Mouse (Mus musculus): ENCODE measurements around the gene Zzz3. TPM values are rescaled to one million over a fixed set of nuclear protein-coding genes. Genes with fewer than 3 reads are reported as not detected.

Gene Zzz3
- polyA plus RNA-seq, 1 experiment from 2014 or later = 68.6 TPM

- 0 out of 2 replicates have a peak, but pooled peaks cover 2% of the 10 kb centered on the region for H3K36me3 ChIP-seq (ENCODE audit: insufficient read depth)
- no peaks in the 10 kb centered on the region for H3K27me3 ChIP-seq (ENCODE audit: insufficient read depth, low read length)
- TF ChIP-seq CTCF (IDR thresholded peaks at IDR 0.05; ENCODE audit: low read depth) = no peak
- DNase-seq (peak; percentile 52), ATAC-seq (ENCODE audit: insufficient read depth) (peak; percentile 41; the same call in 1 of the 2 replicates)
- no peak overlapping the region for H3K27ac ChIP-seq (ENCODE audit: low read depth)
- no peak overlapping the region for H3K4me3 ChIP-seq (ENCODE audit: low read depth, low read length)
- H3K9me3 ChIP-seq (ENCODE audit: low read depth, low read length) = no peaks in the 10 kb centered on the region
- 0 out of 2 replicates have a peak, but pooled peaks cover 4% of the 10 kb centered on the region for H3K4me1 ChIP-seq (ENCODE audit: insufficient read depth)
- no peak overlapping the region for H3K9ac ChIP-seq
- H3K4me2 ChIP-seq = no peak overlapping the region
- 71% methylated on average over 7 of the region's 7 CpGs for WGBS
Observed at GRCm38 (mm10) chr3:152401964-152402670, 6.8 kb downstream of the Zzz3 start.

- no peak for TF ChIP-seq CTCF (IDR thresholded peaks at IDR 0.05; ENCODE audit: low read depth)
- Histone ChIP-seq H3K4me3 (ENCODE audit: low read depth, low read length) (no peak overlapping the region), H3K4me1 (ENCODE audit: insufficient read depth) (0 out of 2 replicates have a peak, but pooled peaks cover 1% of the 10 kb centered on the region), H3K36me3 (ENCODE audit: insufficient read depth) (0 out of 2 replicates have a peak, but pooled peaks cover 2% of the 10 kb centered on the region), H3K27me3 (ENCODE audit: insufficient read depth, low read length) (no peaks in the 10 kb centered on the region), H3K9me3 (ENCODE audit: low read depth, low read length) (no peaks in the 10 kb centered on the region), H3K4me2 (no peak overlapping the region), H3K27ac (ENCODE audit: low read depth) (no peak overlapping the region), H3K9ac (no peak overlapping the region)
- ATAC-seq (ENCODE audit: insufficient read depth) (no peak), DNase-seq (no peak)
- WGBS = 79% methylated on average over 3 of the region's 3 CpGs
Observed at GRCm38 (mm10) chr3:152402671-152403066, 7.4 kb downstream of the Zzz3 start.

GRCm38 (mm10) chr3:152403827-152404226 lies 8.6 kb downstream of the Zzz3 start:
- no peak for TF ChIP-seq CTCF (IDR thresholded peaks at IDR 0.05; ENCODE audit: low read depth)
- H3K4me1 ChIP-seq (ENCODE audit: insufficient read depth) = no peaks in the 10 kb centered on the region
- no peak for DNase-seq
- no peaks in the 10 kb centered on the region for H3K9me3 ChIP-seq (ENCODE audit: low read depth, low read length)
- H3K9ac ChIP-seq = no peak overlapping the region
- no peak overlapping the region for H3K4me3 ChIP-seq (ENCODE audit: low read depth, low read length)
- no peak overlapping the region for H3K4me2 ChIP-seq
- 50% methylated on average over 2 of the region's 2 CpGs for WGBS
- H3K27me3 ChIP-seq (ENCODE audit: insufficient read depth, low read length) = no peaks in the 10 kb centered on the region
- no peak for ATAC-seq (ENCODE audit: insufficient read depth)
- H3K36me3 ChIP-seq (ENCODE audit: insufficient read depth) = no peaks in the 10 kb centered on the region
- H3K27ac ChIP-seq (ENCODE audit: low read depth) = no peak overlapping the region

GRCm38 (mm10) chr3:152405420-152405819 lies 10.1 kb downstream of the Zzz3 start:
- Histone ChIP-seq H3K27ac (ENCODE audit: low read depth) (no peak overlapping the region), H3K9ac (no peak overlapping the region)
- WGBS = 89% methylated on average over 7 of the region's 7 CpGs

GRCm38 (mm10) chr3:152405978-152406640 lies 10.8 kb downstream of the Zzz3 start:
- DNase-seq = no peak
- no peak overlapping the region for H3K4me3 ChIP-seq (ENCODE audit: low read depth, low read length)
- no peak overlapping the region for H3K9ac ChIP-seq
- 62% methylated on average over 4 of the region's 4 CpGs for WGBS
- H3K4me1 ChIP-seq (ENCODE audit: insufficient read depth) = no peaks in the 10 kb centered on the region
- no peaks in the 10 kb centered on the region for H3K27me3 ChIP-seq (ENCODE audit: insufficient read depth, low read length)
- H3K36me3 ChIP-seq (ENCODE audit: insufficient read depth) = no peaks in the 10 kb centered on the region
- TF ChIP-seq CTCF (IDR thresholded peaks at IDR 0.05; ENCODE audit: low read depth) = no peak
- H3K27ac ChIP-seq (ENCODE audit: low read depth) = no peak overlapping the region
- ATAC-seq (ENCODE audit: insufficient read depth) = no peak
- no peaks in the 10 kb centered on the region for H3K9me3 ChIP-seq (ENCODE audit: low read depth, low read length)
- no peak overlapping the region for H3K4me2 ChIP-seq

More at GRCm38 (mm10) chr3:152405420-152405819, 10.1 kb downstream of the Zzz3 start:
- Histone ChIP-seq H3K9me3 (ENCODE audit: low read depth, low read length) (no peaks in the 10 kb centered on the region), H3K4me1 (ENCODE audit: insufficient read depth) (no peaks in the 10 kb centered on the region), H3K27me3 (ENCODE audit: insufficient read depth, low read length) (no peaks in the 10 kb centered on the region), H3K4me3 (ENCODE audit: low read depth, low read length) (no peak overlapping the region), H3K4me2 (no peak overlapping the region), H3K36me3 (ENCODE audit: insufficient read depth) (no peaks in the 10 kb centered on the region)
- ATAC-seq (ENCODE audit: insufficient read depth) (no peak), DNase-seq (no peak)
- TF ChIP-seq CTCF (IDR thresholded peaks at IDR 0.05; ENCODE audit: low read depth) = no peak

- H3K27ac ChIP-seq (ENCODE audit: low read depth) = no peak overlapping the region
- H3K4me2 ChIP-seq = no peak overlapping the region
- H3K9me3 ChIP-seq (ENCODE audit: low read depth, low read length) = no peaks in the 10 kb centered on the region
- ATAC-seq (ENCODE audit: insufficient read depth) (no peak), DNase-seq (no peak)
- no peak for TF ChIP-seq CTCF (IDR thresholded peaks at IDR 0.05; ENCODE audit: low read depth)
- H3K36me3 ChIP-seq (ENCODE audit: insufficient read depth) = no peaks in the 10 kb centered on the region
- WGBS = 57% methylated on average over 7 of the region's 7 CpGs
- no peaks in the 10 kb centered on the region for H3K4me1 ChIP-seq (ENCODE audit: insufficient read depth)
- no peak overlapping the region for H3K4me3 ChIP-seq (ENCODE audit: low read depth, low read length)
- no peak overlapping the region for H3K9ac ChIP-seq
- no peaks in the 10 kb centered on the region for H3K27me3 ChIP-seq (ENCODE audit: insufficient read depth, low read length)
Observed at GRCm38 (mm10) chr3:152410980-152411551, 15.8 kb downstream of the Zzz3 start.

- Histone ChIP-seq H3K27ac (ENCODE audit: low read depth) (no peak overlapping the region), H3K4me2 (no peak overlapping the region), H3K27me3 (ENCODE audit: insufficient read depth, low read length) (no peaks in the 10 kb centered on the region), H3K9me3 (ENCODE audit: low read depth, low read length) (no peaks in the 10 kb centered on the region), H3K36me3 (ENCODE audit: insufficient read depth) (no peaks in the 10 kb centered on the region), H3K9ac (no peak overlapping the region), H3K4me1 (ENCODE audit: insufficient read depth) (no peaks in the 10 kb centered on the region), H3K4me3 (ENCODE audit: low read depth, low read length) (no peak overlapping the region)
- TF ChIP-seq CTCF (IDR thresholded peaks at IDR 0.05; ENCODE audit: low read depth) = no peak
- WGBS = 74% methylated on average over 4 of the region's 4 CpGs
- ATAC-seq (ENCODE audit: insufficient read depth) (no peak), DNase-seq (no peak)
Observed at GRCm38 (mm10) chr3:152412362-152412761, 17.1 kb downstream of the Zzz3 start.
